Mouse (Mus musculus) cerebellum, adult 8-10 months (tissue): ENCODE data around the gene Srcap.
"Not testable (repeated sequence)": the region's sequence is repeated elsewhere in the genome, so short reads cannot be mapped to it uniquely, and the experiment has no call there.

Experiments
- DNase-seq: peaks from one replicate; pipeline ENCODE4 v3.0.0; 2022

Srcap gene

DNA sequence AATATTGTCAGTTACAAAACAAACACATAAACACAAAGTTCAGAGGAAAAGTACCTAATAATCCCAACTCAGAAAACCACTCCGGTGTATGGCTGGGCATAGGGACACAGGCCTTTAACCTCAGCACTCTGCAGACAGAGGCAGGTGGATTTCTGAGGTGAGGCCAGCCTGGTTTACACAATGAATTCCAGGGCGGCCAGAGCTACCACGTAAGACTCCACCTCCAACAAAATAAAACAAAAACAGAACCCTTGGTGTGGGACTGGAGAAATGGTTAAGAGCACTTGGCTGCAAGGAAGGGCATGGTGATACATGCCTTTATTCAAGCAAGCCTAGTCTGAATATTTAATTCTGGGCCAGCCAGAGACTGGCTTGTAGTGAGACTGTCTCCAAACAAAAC lies 19.9 kb upstream of the Srcap start:
- DNase-seq, result no peak

DNA sequence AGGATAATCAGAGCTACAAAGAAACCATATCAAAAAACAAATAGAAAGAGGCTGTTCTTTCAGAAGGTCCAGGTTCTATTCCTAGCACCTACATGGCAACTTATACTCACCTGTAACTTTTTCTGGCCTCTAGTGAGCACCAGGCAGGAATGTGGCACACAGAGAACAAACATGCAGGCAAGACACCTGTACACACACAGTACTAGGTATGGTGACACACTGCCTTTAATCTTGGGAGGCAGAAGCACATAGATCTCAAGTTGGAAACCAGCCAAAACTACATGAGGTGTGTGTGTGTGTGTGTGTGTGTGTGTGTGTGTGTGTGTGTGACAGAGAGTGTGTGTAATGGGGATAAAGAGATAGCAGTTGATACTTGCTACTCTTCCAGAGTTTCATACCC lies 17.1 kb upstream of the Srcap start:
- DNase-seq, result no peak

DNA sequence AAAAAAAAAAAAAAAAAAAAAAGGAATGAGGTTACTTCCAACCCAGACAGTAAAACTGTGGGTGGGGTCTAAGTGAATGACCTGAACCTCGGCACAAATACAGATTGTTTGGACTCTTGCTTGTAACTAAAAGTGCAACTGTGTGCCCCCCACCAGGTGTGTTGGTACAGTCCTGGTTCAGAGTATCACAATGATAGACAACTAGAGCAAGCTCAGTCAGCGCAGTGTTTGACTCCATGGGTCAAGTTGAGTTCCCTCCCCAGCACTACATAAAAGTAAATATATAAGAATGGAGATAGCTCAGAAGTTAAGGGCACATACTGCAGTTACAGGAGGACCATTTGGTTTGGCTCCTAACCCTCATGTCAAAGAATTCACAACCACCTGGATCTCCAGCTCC lies 14.4 kb upstream of the Srcap start:
- no peak for DNase-seq

DNA sequence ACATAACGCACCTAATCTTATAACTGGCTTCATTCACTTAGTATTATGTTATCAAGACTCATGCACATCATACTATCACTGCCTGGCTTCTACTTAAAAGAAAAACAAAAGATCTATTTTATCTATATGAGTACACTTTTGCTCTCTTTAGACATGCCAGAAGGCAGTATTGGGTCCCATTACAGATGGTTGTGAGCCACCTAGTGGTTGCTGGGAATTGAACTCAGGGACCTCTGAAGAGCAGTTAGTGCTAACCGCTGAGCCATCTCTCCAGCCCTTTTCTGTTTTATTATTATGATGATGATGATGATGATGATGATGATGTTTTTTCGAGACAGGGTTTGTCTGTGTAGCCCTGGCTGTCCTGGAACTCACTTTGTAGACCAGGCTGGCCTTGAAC lies 13.4 kb upstream of the Srcap start:
- no peak for DNase-seq

DNA sequence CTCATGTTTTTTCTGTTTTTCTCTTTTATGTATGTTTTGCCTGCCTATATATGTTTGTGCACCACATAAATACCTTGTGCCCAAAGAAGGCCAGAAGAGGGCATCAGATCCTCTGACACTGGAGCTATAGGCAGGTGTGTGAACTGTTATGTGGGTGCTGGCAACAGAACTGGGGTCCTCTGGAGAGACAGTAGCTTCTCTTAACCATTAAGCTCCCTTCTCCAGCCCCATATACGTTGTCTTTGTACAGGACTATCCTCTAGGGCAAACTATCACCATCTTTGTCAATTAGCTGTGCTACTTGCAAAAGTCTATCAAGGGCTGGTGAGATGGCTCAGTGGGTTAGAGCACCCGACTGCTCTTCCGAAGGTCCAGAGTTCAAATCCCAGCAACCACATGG lies 3.5 kb upstream of the Srcap start:
- DNase-seq, result no peak

DNA sequence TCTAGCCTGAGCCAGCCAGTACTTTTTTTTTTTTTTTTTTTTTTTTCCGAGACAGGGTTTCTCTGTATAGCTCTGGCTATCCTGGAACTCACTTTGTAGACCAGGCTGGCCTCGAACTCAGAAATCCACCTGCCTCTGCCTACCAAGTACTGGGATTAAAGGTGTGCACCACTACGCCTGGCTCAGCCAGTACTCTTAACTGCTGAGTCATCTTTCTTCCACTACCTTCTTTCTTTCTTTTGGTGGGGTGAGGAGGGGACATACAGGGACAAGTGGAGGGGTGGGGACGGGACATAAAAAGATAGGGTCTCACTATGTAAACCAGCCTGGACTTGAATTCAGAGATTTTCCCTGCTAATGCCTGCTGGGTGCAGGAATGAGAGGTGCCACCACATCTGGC lies 2.0 kb upstream of the Srcap start:
- DNase-seq, result not testable (repeated sequence)

DNA sequence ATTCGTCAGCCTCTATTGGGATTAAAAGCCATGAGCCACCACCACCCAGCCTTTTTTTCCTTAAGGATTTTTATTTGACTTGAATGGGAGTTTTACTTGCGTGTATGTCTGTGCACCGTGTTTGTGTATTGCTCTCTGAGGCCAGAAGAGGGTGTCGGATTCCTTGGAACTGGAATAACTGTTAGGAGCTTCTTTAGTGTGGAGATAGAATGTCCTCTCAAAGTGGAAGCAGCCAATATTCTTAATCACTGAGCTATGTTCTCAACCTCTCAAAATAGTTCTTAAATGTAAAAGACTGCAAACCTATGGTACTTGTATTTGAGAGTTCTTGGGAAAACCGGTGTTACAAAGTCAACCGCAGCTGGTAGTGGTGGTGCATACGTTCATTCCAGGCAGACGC lies 542 bp upstream of the Srcap start:
- DNase-seq, result peak; percentile 28

DNA sequence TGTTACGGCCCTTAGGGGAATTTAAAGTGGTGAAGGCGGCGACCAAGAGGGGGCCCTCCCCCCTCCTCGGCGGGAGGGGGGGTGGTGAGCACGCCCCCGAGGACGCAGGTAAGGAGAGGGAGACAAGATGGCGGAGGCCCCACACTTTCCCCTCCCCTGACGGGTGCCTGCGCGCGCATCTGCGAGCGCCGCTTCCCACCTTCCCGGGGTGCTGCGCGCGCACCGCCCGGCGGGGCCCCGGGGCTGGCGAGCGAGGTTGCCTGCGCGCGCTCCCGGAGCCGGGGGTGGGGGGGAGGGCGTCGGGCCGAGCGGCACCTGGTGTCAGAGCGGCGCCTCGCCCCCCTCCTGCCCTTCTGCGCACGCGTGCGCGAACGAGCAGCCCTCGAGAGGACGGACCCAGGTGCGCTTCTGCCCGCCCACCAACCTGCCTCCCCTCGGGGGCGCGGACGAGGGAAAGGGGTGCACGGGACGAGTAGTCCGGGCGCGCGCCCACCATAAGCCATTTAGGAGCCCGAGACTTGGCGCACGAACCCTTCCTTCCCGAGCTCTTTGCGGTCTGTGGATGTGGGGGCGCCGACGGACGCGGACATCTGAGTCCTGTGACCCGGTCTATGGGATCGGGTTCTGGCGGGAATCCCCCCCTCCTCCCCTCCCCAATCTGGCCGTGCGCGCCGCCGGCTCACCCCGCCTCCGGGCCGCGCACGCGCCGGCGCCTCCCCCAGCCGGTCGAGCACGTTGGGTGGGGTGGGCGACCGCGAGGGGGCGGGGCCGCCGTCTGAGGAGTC lies 640 bp downstream of the Srcap start:
- peak; percentile 88 for DNase-seq

DNA sequence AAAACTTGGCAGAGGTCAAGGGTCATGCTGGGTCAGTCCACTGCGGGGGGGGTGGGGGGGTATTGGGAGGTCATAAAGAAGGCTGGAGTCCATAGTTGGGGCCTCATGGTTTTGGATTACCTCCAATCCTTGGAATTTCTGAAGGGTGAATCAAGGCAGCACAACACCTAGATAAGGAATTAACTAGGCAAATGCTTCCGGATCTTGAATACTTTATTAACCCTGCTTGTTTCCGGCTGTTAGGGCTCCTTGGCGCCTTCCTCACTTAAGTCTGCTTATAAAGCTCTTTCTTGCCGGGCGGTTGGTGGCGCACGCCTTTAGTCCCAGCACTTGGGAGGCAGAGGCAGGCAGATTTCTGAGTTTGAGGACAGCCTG lies 1.2 kb downstream of the Srcap start:
- DNase-seq, result peak; percentile 29

DNA sequence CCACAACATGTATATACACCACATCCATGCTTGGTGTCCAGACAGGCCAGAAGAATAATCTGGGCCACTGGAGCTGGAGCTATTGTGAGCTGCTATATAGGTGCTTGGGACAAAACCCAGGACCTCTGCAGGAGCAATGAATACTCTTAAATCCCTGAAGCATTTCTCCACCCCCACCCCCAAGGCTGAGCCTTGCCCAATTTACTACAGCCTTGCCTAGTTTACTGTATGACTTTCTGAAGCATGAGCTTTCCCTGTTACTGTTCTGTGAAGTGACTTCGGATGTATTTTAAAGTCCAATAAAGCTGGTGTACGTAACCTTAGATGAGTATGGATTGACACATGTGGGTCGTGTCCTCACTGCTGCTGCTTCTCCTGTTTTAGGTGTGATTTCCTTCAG lies 2.0 kb downstream of the Srcap start:
- DNase-seq, result no peak

DNA sequence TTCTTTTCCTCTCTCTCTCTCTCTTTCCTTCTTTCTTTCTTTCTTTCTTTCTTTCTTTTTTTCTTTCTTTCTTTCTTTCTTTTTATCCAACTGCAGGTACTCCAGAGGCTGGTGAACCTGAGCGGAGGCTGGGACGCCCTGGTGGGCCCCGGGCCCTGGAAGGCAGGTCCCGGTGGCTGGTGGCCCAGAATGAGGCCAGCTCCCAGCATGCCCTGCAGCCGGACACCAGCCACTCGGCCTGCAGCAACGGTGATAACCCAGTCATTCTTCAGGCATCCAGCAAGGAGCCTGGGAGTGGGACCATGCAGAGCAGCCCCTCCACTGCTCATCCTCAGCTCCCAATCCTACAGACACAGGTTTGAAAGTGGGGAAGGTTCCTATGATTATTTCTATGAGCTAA lies 4.1 kb downstream of the Srcap start:
- DNase-seq, result peak; percentile 21

DNA sequence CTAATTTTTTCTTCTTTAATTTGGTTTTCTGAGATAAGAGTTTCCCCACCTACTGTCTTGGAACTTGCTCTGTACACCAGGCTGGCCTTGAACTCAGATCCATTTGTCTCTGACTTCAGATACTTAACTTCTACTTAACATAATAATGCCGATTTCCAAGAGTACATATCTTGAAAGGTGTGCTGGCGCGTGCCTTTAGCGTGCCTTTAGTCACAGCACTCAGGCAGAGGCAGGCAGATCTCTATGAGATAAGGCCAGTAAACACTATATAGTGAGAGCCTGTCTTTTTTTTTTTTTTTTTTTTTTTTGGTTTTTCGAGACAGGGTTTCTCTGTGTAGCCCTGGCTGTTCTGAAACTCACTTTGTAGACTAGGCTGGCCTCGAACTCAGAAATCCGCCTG lies 4.6 kb downstream of the Srcap start:
- DNase-seq, result no peak

DNA sequence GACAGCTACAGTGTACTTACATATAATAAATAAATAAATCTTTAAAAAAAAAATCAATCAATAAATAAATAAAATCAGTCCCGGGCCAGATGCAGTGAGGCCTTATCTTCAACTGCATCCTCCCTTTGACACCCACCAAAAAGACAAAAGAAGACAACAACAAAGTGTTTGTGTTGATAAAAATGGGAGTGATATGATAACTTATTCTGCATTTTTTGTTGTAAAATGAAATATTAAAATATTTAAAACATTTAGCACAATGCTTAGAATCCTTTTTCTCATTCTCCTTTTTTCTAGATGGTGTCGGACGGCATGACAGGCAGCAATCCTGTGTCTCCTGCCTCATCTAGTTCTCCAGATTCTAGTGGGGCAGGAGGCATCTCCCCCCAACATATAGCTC lies 7.5 kb downstream of the Srcap start, which contains the start of gene Gm42715:
TSS of gene Gm42715 (plus strand) at position 301 of the 400 bp plus-strand sequence.
- DNase-seq, result no peak

DNA sequence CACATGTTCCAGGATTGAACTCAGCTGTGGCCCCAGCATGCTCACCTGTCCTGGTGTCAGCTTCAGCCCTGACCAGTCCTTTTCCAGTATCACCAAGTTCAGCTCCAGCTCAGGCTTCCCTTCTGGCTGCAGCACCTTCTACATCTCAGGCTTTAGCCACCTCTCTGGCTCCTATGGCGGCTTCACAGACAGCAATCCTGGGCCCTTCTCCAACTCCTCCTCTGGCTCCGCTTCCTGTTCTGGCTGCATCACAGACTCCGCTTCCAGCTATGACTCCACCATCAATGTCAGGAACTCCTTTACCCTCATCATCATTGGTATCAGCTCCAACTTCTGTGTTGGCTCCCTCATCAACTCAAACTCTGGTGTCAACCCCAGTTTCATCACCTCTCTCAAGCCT lies 29.9 kb downstream of the Srcap start:
- DNase-seq, result no peak

DNA sequence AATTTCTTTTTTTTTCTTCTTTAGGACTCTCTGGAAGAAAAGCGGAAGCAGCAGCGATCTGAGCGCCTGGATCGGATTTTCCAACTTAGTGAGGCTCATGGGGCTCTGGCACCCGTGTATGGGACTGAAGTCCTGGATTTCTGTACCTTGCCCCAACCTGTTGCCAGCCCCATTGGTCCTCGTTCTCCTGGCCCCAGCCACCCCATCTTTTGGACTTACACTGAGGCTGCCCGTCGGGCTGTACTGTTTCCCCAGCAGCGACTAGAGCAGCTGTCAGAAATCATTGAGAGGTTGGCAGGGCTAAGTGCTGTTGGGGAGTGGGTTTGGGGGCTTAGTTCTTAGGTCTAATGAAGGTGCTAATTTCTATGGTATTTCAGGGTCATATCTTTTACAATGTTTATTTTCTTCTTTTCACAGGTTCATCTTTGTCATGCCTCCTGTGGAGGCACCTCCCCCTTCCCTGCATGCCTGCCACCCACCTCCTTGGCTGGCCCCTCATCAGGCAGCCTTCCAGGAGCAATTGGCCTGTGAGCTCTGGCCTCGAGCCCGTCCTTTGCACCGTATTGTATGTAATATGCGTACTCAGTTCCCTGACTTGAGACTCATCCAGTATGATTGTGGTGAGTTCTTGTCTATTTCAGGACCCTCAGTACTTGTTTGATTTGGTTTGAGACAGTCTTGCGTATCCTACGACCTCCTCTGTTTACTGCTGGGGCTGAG lies 37.5 kb downstream of the Srcap start:
- DNase-seq, result peak; percentile 70

DNA sequence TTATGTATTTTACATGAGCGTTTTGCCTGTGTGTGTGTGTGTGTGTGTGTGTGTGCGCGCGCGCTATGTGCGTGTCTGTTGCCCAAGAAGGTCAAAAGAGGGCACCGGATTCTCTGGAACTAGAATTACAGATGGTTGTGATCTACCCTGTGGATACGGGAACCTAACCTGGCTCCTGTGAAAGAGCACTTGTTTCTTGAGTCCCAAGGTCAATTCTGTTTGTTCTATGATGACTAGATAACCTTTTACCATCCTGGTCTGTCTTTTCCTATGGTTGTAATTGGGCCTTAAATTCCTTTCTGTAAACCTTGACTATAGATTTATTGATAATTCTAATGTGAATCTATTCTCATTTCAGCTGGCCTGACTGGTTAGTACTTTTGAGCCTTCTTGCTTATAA lies 39.8 kb downstream of the Srcap start:
- no peak for DNase-seq

DNA sequence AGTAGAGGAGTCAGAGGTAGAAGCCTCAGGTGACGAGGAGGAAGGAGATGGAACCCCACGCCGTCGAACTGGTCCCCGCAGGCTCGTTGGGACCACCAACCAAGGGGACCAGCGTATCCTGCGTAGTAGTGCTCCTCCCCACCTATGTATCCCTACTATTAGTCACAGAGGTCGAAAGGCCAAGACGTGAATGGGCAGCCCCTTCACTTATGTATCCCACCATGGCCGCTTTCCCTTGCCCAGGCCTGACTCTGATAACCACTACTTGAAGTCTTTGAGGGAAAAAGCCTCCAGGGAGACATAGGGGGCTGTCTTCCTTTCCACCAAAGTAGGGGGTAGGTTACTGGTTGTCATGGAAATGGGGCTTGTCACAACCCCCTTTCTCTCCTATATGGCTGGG lies 48.8 kb downstream of the Srcap start:
- DNase-seq, result no peak

DNA sequence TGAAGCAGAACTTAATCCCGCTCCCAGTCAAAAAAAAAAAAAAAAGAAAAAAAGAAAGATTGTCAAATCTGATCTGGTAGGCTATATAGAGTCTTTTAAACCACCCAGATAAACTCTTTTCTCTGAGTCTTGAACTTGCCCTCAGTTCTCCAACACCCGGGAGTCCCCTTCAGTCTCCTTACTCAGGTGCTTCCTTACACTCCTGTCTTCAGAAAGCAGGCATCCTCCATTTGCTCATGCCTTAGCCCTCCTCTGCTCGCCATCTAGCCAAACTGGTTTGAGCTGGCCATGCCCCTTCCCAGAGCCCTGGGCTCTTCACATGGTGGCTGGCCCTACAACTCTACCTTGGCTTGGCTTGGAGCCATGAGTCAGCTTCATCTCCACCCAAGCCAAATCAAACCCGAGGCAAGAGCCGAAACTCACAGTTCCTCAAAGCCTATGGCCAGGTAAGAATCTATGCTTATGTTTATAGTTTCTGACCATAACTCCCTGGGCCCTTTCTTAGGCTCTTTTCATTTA lies 49.6 kb downstream of the Srcap start, which contains the start of gene Tmem265:
TSS of gene Tmem265 (plus strand) at position 51 of the 519 bp plus-strand sequence.
- DNase-seq, result no peak

DNA sequence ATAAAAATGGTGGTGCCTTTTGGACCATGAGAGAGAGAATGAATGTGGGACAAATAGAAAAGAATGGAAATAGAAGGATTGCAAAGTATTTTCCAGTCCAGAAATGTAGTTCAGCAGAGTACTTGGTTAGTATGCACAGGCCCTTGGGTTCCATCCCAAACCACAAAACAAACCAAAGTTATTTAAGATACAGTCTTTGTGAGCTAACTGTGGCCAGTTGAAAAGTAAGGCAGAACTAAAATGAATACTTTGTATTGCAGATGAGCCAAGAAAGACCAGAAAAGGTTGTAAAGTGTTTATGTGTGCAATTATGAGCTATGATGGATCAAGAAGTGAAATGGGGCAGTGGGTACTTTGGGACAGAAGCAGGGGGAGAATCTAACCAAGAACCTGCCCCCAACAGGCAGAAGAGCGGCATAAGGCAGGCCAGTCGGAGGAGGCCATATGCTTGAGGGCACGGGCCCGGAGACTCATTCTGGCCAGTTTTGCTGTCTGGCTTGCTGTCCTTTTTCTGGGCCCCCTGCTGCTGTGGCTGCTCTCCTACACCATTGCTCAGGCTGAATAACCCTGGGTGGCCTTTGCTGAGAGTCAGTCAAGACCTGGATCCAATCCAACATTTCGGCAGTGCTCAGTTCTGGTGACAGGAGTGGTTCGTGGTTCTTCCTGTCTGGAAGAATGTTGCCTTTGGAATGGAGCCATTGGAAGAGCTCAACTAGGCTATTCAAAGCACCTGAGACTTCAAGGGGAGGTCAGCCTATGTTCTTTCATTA lies 52.8 kb downstream of the Srcap start:
- DNase-seq, result peak; percentile 91

DNA sequence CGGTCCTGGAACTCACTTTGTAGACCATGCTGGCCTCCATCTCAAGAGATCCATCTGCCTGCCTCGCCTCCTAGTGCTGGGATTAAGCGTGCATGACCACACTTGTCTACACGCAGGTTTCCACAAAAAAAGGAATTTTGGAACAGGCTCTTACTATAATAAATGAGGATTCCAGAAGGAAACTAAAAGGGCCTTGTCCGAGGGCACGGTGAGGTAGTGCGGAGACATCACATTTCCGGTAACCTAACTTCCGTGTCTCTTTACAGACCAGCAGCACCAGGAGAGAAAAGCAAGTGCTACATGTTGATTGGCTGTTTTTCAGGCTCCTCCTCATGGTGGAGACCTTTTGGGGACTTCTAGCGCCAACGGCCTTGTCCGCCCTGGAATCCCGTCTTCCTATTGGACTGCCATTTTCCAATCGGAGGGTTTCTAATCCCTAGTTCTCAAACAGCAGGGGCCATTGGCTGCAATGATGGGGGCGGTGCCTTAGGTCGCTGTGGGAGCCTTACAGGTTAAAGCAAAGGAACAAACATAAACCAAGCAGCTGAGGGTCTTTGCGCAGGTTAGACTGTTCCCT lies 61.2 kb downstream of the Srcap start, which contains the start of gene Phkg2:
TSS of gene Phkg2 (plus strand) at position 446 of the 577 bp plus-strand sequence.
- DNase-seq, result peak; percentile 89

DNA sequence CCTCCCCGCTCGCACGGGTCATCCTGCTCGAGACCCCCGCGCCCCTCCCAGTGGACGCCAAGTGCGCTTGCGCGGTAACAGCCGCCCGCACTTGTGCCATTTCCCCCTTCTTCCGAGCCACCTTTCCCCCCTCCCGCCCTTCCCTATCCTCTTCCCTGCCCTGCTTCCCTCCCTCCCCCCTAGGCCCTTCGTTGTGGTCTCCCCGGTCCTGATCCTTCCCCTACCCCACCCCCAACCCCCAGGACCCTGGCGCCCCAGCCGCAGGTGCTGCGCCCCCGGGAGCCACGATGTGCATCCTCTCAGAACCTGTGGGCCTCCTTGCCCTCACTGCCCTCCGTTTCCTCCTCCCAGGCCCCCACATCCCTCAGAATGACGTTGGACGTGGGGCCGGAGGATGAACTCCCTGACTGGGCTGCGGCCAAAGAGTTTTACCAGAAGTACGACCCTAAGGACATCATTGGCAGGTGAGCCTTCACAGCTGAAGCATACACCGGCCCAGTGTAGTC lies 61.8 kb downstream of the Srcap start:
- peak; percentile 38 for DNase-seq

DNA sequence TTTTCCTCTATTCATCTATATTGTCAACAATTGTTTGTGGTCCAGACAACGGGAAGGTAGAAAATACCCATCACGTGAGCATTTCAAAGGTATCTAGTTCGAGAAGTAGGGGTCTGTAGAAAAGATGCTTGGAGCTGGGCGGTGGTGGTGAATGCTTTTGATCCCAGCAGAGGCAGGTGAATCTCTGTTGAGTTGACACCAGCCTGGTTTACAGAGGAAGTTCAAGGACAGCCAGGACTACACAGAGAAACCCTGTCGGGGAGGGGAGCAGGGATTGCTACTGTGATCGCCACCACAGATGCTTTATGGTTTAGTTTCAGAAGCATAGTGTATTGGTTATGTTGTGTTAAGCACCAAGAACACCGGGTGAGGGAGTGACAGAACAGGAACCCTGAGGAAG lies 62.3 kb downstream of the Srcap start:
- no peak for DNase-seq

DNA sequence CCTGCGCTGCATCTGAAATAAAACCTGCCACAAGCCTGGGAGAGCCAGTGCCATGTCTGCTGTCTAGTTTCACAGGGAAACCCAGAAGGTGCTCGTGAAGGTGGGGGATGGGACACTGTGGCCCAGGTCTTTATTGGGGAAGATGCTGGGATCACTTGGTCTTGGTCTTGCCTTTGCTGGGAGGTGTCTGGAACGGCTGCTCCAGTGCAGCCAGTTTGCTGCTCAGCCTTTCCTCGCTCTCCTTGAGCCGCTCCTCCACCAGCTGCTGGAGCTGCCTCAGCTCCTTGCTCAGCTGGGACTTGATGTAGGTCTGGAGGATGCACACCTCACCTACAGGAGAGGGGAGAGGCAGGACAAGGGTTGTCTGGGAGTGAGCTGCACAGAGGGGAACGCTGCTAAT lies 71.5 kb downstream of the Srcap start:
- no peak for DNase-seq
